Mouse (Mus musculus): Measurements from ENCODE around the gene Fxyd5. TPM values are rescaled to one million over a fixed set of nuclear protein-coding genes. Genes with fewer than 3 reads are reported as not detected.

Gene Fxyd5
- polyA plus RNA-seq (2021): 2.2 TPM

DNA sequence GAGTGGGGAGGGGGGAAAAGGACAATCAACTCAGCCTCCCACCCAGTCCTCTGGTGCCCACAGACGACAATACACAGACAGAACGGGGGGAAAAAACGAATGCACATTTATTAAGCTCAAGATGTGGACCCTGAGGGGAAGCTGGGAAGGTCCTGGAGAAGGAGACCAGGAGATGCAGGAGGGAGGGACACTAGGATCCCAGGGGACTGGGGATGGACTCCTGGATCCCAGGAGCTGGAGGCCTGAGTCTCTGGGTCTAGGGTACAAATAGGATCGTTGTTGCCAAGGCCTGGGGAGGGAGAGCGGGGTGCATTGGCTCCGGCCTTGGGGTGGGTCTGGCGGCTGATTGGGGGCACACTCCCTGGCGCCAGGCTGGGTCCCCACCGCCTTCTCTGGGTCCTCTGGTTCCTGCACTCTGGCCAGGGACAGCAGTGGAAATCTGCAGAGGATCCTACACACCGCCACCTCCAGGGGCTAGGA is at the start of gene Fxyd5:
Gene Fxyd5 (minus strand): TSS at position 51 of the 480 bp plus-strand sequence.
- in situ Hi-C loops (cut with MboI; ENCODE audit: low pct_unique_long_range_greater_than_20kb): no loop called here
- POLR2A ChIA-PET: interaction anchor here (1.4 kb wide), 1 partner anchor 7 kb away, joined by 4 read pairs; no protein-coding TSS in a partner anchor
- H3K27me3 ChIP-seq: peaks cover 5% of the 10 kb centered on the region
- no peak for TF ChIP-seq CTCF (IDR thresholded peaks at IDR 0.05)
- no peak for DNase-seq (ENCODE audit: low read depth, low spot score)
- ATAC-seq: no peak
- CTCF ChIA-PET: no interaction called here

DNA sequence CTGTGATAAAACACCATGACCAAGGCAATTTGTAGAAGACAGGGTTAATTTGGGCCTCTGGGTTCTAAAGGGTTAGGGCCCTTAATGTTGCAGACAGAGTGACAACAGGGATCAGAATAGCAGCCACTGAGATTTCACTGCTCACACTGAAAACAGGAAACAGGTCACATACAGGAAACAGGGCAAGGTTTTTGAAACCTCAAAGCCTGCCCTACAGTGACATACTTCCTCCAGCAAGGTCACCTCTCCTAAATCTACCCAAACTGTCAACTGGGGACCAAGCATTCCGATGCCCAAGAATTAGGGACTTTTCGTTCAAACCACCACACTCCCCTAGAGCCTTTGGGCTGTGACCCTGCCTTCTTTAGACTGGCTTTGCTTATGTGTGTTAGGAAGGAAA is 47.4 kb upstream of the Fxyd5 start:
- peaks cover 4% of the 10 kb centered on the region for H3K27me3 ChIP-seq
- POLR2A ChIA-PET: no interaction called here
- TF ChIP-seq CTCF (IDR thresholded peaks at IDR 0.05): no peak
- DNase-seq (ENCODE audit: low read depth, low spot score) (no peak), ATAC-seq (no peak)
- CTCF ChIA-PET: interaction anchor here (1.0 to 1.3 kb wide), 2 partner anchors 9 to 10 kb away, joined by 3 read pairs; no protein-coding TSS in a partner anchor
- in situ Hi-C loops (cut with MboI; ENCODE audit: low pct_unique_long_range_greater_than_20kb): loop anchor here (10.0 kb wide), 1 partner anchor 205 kb away; the partner anchor contains the start of gene Cd22

DNA sequence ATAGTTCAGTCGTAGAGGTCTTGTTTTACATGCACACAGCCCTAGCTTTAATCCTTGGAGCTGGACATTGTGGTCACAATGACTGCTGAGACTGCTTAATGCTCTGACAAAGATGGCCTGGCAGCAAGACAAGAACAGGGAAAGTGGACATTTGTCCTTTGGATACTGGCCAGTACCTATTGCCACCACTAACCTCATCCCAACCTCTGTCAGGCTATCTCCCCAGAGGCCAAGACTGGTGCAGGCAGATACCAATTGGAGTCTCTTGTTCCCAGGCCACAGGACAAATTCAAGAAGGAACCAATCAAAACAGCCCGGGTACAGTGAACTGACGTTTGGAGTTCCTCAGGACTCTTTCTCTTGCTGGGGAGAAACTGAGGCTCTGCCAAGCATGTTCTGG is 45.9 kb upstream of the Fxyd5 start:
- CTCF ChIA-PET: interaction anchor here (0.8 to 2.1 kb wide), 2 partner anchors 10 to 17 kb away, joined by 3 to 6 read pairs; no protein-coding TSS in a partner anchor
- TF ChIP-seq CTCF (IDR thresholded peaks at IDR 0.05): no peak
- ATAC-seq: no peak
- DNase-seq (ENCODE audit: low read depth, low spot score): no peak
- H3K27me3 ChIP-seq: no peaks in the 10 kb centered on the region
- in situ Hi-C loops (cut with MboI; ENCODE audit: low pct_unique_long_range_greater_than_20kb): no loop called here
- POLR2A ChIA-PET: interaction anchor here (0.6 kb wide), 1 partner anchor 714 kb away, joined by 4 read pairs; no protein-coding TSS in a partner anchor

DNA sequence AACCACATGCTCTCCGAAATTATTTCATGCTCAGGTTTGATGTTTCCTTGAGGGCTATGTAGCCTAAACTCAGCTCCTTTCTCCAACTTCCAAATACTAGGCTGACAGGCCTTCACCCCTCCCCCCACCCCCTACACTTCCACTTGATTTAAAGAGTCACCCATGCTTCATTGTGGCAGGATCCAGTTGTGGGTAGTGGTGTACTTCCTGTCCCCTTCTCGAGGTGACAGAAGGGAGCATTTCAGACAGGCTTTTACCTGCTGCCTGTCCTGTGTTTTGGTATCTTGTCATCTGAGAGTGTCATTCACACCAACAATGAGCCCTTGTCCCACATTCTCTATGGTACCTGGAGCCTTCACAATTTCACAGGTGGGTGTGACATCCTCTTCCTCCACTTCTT is 45.0 kb upstream of the Fxyd5 start:
- ChIA-PET POLR2A (interaction anchor here (0.8 kb wide), 1 partner anchor 246 kb away, joined by 4 read pairs; no protein-coding TSS in a partner anchor), CTCF (interaction anchor here (0.8 to 2.1 kb wide), 2 partner anchors 9 to 18 kb away, joined by 3 to 6 read pairs; no protein-coding TSS in a partner anchor)
- no peak for DNase-seq (ENCODE audit: low read depth, low spot score)
- ATAC-seq: no peak
- H3K27me3 ChIP-seq: no peaks in the 10 kb centered on the region
- in situ Hi-C loops (cut with MboI; ENCODE audit: low pct_unique_long_range_greater_than_20kb): no loop called here
- TF ChIP-seq CTCF (IDR thresholded peaks at IDR 0.05): no peak

DNA sequence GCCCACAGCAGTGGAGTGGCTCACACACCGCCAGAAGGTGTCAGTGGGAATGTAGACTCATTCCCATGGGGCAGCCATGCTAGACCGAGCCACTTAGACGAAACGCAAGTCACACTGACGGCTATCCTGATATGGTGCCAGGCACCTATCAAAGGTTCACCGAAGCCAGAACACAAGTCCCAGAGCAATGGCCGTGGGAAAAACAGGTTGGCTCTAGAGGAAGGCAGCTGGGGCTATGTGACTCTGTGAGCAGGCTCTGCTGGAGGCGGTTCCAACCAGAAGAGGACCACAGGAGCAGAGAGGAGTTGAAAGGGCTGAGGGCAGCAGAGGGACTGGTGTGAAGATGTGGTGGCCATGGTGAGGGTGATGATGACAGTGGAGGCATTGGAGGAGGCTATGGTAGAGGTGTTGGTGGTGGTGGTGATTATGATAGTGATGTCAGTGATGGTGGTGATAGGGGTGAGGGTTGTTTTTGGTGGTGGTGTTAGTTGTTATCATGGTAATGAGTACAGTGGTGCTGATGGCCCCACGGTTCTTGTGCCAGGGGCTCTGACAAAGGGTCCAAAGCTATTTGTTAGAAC is 44.0 kb upstream of the Fxyd5 start:
- CTCF ChIA-PET: interaction anchor here (2.1 kb wide), 1 partner anchor 8 kb away, joined by 6 read pairs; no protein-coding TSS in a partner anchor
- POLR2A ChIA-PET: interaction anchor here (0.6 kb wide), 1 partner anchor 21 kb away, joined by 3 read pairs; no protein-coding TSS in a partner anchor
- in situ Hi-C loops (cut with MboI; ENCODE audit: low pct_unique_long_range_greater_than_20kb): no loop called here
- ATAC-seq (no peak), DNase-seq (ENCODE audit: low read depth, low spot score) (no peak)
- no peaks in the 10 kb centered on the region for H3K27me3 ChIP-seq
- no peak for TF ChIP-seq CTCF (IDR thresholded peaks at IDR 0.05)

DNA sequence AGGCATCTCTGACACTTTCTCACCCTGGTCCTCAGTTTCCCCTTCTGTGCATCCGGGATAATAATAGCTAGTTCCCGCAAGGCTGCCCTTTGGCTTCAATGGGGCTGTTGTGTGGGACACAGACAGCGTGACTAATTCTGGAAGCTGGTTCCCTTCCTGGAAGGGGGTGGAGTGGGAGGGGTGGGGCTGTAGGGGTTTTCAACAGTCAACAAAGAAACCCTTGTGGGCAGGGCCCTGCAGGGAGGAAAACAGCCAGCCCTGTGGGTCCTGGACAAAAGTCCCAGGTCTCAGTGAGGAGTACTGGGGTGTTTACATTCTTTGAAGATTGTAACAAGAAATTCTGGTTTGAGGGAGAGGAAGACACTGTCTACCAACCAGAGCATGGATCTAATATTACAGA is 42.9 kb upstream of the Fxyd5 start:
- POLR2A ChIA-PET: no interaction called here
- in situ Hi-C loops (cut with MboI; ENCODE audit: low pct_unique_long_range_greater_than_20kb): no loop called here
- peak; percentile 57 for DNase-seq (ENCODE audit: low read depth, low spot score)

DNA sequence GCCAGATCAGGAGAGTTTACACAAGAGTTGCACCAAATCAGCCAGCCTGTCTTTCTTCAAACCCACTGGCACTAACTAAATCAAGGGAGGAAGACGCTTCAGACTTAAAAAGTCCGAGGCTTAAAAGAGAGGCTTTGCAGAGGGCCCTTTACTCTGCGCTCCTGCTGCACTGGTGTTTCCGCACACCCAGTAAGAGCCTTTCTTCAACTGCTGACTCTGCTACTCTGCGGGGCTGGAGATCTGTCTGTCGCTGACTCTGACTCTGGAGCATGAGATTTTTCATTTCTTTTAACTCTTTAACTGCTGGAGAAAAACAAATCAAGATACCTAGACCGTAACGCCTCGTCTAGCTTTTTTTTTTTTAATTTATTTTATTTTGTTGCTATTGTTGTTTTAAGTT is 41.9 kb upstream of the Fxyd5 start:
- ChIA-PET POLR2A (no interaction called here), CTCF (no interaction called here)
- ATAC-seq: no peak
- DNase-seq (ENCODE audit: low read depth, low spot score): no peak
- in situ Hi-C loops (cut with MboI; ENCODE audit: low pct_unique_long_range_greater_than_20kb): no loop called here
- H3K27me3 ChIP-seq: no peaks in the 10 kb centered on the region
- TF ChIP-seq CTCF (IDR thresholded peaks at IDR 0.05): no peak

More for the DNA sequence above, 42.9 kb upstream of the Fxyd5 start:
- H3K27me3 ChIP-seq: no peaks in the 10 kb centered on the region
- peak; percentile 38 for ATAC-seq
- no peak for TF ChIP-seq CTCF (IDR thresholded peaks at IDR 0.05)
- CTCF ChIA-PET: no interaction called here

DNA sequence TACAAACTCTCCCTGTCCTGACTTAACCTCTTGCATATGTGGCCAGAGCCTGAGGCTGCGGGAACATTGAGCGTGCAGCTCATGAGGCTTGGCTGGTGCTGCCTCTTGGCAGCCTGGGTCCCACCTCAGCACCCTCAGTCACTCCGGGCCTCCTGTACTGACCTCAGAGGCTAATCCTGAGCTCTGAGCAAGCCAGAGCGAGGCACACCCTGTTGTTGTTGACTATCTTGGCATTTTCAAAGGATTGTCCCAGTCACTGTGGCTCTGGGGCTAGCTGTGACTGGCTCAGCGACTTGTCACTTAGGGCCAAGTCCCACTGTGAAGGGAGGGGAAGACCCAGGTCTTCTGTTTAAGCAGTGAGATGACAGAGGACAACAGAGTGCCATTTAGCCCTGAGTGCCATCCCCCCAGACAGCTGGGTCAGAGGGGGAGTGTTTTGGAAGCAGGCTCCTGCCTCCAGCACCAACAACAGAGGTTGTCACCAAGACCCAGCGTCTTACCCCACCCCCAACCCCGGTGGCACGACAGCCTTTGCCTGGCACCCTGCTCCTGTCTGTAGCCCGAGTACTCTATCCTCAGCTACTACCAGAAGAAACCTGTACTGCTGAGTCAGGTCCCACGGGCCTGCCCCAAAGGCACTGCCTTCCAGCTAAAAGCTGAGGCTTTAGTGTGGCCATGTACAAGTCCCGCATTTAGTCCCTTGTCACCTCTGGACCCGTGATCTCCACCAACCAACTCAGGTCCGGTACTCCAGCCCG is 40.7 kb upstream of the Fxyd5 start:
- in situ Hi-C loops (cut with MboI; ENCODE audit: low pct_unique_long_range_greater_than_20kb): no loop called here
- POLR2A ChIA-PET: no interaction called here
- DNase-seq (ENCODE audit: low read depth, low spot score): no peak

DNA sequence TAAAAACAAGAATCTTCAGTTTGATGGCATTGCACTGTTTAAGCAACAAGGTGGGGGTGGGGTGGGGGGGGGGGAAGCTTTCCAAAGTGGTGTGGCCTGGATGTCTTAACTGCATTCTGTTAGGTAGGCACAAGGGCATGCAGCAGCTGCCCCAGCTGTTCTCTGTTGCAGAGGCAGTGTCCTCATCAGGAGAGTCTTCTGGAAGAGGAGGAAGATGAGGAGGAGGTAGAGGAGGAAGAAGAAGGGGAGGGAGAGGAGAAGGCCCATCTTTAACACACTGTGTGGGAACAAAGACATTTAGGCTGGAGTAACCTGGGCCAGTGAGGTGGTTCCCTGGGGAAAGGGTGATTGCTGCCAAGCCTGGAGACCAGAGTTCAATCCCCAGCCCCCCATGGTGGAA is 39.8 kb upstream of the Fxyd5 start:
- ATAC-seq: no peak
- POLR2A ChIA-PET: no interaction called here
- H3K27me3 ChIP-seq: no peaks in the 10 kb centered on the region
- TF ChIP-seq CTCF (IDR thresholded peaks at IDR 0.05): no peak
- no peak for DNase-seq (ENCODE audit: low read depth, low spot score)
- CTCF ChIA-PET: no interaction called here
- in situ Hi-C loops (cut with MboI; ENCODE audit: low pct_unique_long_range_greater_than_20kb): no loop called here

More for the DNA sequence above, 40.7 kb upstream of the Fxyd5 start:
- no peak for TF ChIP-seq CTCF (IDR thresholded peaks at IDR 0.05)
- peak; percentile 23 for ATAC-seq
- CTCF ChIA-PET: no interaction called here
- H3K27me3 ChIP-seq: no peaks in the 10 kb centered on the region

DNA sequence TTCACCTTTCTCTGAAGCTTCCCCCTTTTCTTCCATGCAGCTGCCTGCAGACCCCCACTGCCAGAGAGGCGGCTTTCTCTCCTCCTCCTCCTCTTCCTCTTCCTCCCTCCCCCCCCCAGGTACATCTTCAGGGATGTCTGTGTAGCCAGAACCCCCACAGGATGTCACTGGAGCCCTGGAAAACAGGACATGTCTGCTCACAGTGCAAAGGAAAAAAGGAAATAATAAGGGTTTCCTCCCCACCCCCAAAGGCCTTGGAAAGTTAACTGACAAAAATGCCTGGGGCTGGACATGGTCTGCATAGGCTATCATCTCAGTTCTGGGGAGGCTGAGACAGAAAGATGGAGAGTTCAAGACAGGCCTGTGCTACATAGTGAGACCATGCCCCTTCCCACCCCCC is 38.8 kb upstream of the Fxyd5 start:
- no peak for ATAC-seq
- ChIA-PET CTCF (interaction anchor here (1.0 to 1.6 kb wide), 2 partner anchors 14 to 17 kb away, joined by 3 to 7 read pairs; no protein-coding TSS in a partner anchor), POLR2A (no interaction called here)
- no peak for TF ChIP-seq CTCF (IDR thresholded peaks at IDR 0.05)
- no peak for DNase-seq (ENCODE audit: low read depth, low spot score)
- in situ Hi-C loops (cut with MboI; ENCODE audit: low pct_unique_long_range_greater_than_20kb): no loop called here
- H3K27me3 ChIP-seq: no peaks in the 10 kb centered on the region

DNA sequence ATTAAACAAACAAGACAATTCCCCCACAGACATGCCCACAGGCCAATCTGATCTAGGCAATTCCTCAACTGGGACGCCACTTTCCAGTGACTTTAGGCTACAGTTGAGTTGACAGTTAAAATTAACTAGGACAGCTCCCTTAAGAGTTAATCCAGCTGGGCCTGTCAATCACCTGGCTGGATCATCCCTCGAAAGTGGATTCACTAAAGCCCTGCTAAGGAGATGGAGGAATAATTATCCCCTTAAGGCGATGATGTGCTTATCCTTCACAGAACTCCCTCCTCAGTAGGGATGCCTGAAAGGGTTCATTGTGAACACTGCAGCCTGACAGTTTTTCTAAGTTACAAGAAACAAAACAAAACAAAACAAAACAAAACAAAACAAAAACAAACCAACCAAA is 38.3 kb upstream of the Fxyd5 start:
- H3K27me3 ChIP-seq: no peaks in the 10 kb centered on the region
- ATAC-seq (no peak), DNase-seq (ENCODE audit: low read depth, low spot score) (no peak)
- in situ Hi-C loops (cut with MboI; ENCODE audit: low pct_unique_long_range_greater_than_20kb): no loop called here
- no peak for TF ChIP-seq CTCF (IDR thresholded peaks at IDR 0.05)
- POLR2A ChIA-PET: no interaction called here
- CTCF ChIA-PET: interaction anchor here (0.9 to 1.6 kb wide), 3 partner anchors 9 to 17 kb away, joined by 3 to 7 read pairs (median 3); no protein-coding TSS in a partner anchor

Data from Patski (cell line).